Mouse (Mus musculus) lung, postnatal 0 days (tissue): Measurements from ENCODE around the gene Dazap2.

Experiments
- CTCF ChIP-seq: IDR thresholded peaks from 2 replicates; pipeline ENCODE4 v1.5.1; 2016; ENCODE audit warnings: antibody characterized with exemption, mild to moderate bottlenecking
- EP300 ChIP-seq: IDR thresholded peaks from 2 replicates; pipeline ENCODE4 v1.6.1; 2016; ENCODE audit warnings: antibody characterized with exemption, mild to moderate bottlenecking, control low read depth

DNA sequence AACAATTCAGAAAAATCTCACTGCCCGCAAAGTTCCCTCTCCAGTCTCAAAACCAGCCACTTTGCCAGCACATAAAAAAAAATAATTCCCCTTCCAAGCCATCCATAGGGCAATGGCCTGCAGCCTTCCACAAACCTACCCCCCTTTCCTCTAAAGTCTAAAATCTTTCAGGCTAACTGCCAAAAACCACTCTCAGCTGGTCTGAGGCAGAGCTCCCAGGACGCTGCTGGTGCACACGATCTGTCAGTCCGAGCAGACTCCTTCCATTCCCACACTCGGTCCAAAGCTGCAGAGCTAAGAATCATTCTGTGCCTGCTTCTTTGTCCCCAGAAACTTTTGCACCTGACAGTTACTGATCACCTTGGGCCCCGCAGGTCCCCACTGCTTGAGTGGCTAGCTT is 41.2 kb upstream of the Dazap2 start:
- TF ChIP-seq EP300 (no peak), CTCF (no peak)
